Mouse (Mus musculus): ENCODE data around the gene Tmem190. TPM values are rescaled to one million over a fixed set of nuclear protein-coding genes. Genes with fewer than 3 reads are reported as not detected.

Tmem190 gene
- total and polyA plus RNA-seq, 2 experiments from 2014 or later = not detected

DNA sequence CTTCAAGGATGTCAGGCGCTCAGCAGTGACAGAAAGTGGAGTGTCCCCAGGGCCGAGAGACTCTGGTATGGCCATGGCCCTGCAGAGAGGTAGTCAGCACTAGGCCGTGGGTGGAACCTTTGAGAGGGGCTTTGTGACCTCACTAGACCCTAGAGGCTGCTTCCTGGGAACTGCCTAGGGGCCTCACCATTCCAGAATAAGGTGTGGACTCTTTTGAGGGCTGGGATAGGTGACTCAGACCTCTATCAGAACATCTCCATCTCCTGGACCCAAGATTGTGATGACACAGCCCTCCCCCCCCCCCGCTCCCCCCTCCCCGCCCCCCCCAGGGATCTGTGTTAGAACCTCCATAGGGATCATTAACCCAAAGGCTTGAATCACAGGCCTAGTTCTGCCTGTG lies 11.5 kb upstream of the Tmem190 start, which contains the start of gene Fam71e2:
TSS of gene Fam71e2 (minus strand) at position 101 of the 400 bp plus-strand sequence.
- TF ChIP-seq CTCF (IDR thresholded peaks at IDR 0.05; ENCODE audit: low read depth) = no peak
- Histone ChIP-seq H3K27ac (no peak within 1 kb of the TSS), H3K9ac (replicated peaks; ENCODE audit: low read length) (no peak within 1 kb of the TSS), H3K36me3 (ENCODE audit: insufficient read depth, low read length) (no peaks in the 10 kb centered on the region), H3K4me3 (ENCODE audit: low read length) (no peak within 1 kb of the TSS), H3K4me1 (ENCODE audit: insufficient read depth, low read length) (no peaks in the 10 kb centered on the region), H3K9me3 (ENCODE audit: low read length) (no peaks in the 10 kb centered on the region), H3K27me3 (ENCODE audit: insufficient read depth, low read length) (peaks cover 12% of the 10 kb centered on the region), H3K4me2 (ENCODE audit: low read depth, low read length) (no peak within 1 kb of the TSS)
- WGBS = 79% methylated on average over 3 of the region's 5 CpGs
- no peak for ATAC-seq
- DNase-seq (ENCODE audit: low spot score) = no peak

DNA sequence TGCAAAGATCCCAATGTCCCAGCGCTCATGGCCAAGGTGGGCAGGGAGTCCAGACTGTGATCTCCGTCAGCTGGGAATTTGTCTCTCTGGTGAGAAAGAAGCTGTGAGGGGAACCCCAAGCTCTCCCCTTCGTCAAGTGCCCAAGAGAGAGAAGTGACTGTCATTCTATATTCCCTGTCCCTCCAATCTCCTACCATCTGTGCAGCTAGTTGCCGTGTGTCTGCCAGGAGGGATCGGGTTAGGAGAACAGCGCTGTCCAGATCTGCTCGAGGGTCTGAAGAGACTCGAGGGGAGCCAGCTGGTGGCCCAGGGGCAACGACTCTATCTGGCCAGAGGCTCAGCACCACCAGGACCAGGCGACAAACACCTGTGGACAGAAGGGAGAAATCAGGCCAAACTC lies 6.6 kb upstream of the Tmem190 start:
- TF ChIP-seq CTCF (IDR thresholded peaks at IDR 0.05; ENCODE audit: low read depth) = no peak
- no peak overlapping the region for H3K4me2 ChIP-seq (ENCODE audit: low read depth, low read length)
- H3K4me3 ChIP-seq (ENCODE audit: low read length) = no peak overlapping the region
- 55% methylated on average over 10 of the region's 10 CpGs for WGBS
- DNase-seq (ENCODE audit: low spot score) (no peak), ATAC-seq (no peak)
- H3K27me3 ChIP-seq (ENCODE audit: insufficient read depth, low read length) = peaks cover 34% of the 10 kb centered on the region
- no peak overlapping the region for H3K27ac ChIP-seq
- no peaks in the 10 kb centered on the region for H3K36me3 ChIP-seq (ENCODE audit: insufficient read depth, low read length)
- H3K9ac ChIP-seq (replicated peaks; ENCODE audit: low read length) = no peak overlapping the region
- no peaks in the 10 kb centered on the region for H3K9me3 ChIP-seq (ENCODE audit: low read length)
- 0 out of 2 replicates have a peak, but pooled peaks cover 3% of the 10 kb centered on the region for H3K4me1 ChIP-seq (ENCODE audit: insufficient read depth, low read length)

DNA sequence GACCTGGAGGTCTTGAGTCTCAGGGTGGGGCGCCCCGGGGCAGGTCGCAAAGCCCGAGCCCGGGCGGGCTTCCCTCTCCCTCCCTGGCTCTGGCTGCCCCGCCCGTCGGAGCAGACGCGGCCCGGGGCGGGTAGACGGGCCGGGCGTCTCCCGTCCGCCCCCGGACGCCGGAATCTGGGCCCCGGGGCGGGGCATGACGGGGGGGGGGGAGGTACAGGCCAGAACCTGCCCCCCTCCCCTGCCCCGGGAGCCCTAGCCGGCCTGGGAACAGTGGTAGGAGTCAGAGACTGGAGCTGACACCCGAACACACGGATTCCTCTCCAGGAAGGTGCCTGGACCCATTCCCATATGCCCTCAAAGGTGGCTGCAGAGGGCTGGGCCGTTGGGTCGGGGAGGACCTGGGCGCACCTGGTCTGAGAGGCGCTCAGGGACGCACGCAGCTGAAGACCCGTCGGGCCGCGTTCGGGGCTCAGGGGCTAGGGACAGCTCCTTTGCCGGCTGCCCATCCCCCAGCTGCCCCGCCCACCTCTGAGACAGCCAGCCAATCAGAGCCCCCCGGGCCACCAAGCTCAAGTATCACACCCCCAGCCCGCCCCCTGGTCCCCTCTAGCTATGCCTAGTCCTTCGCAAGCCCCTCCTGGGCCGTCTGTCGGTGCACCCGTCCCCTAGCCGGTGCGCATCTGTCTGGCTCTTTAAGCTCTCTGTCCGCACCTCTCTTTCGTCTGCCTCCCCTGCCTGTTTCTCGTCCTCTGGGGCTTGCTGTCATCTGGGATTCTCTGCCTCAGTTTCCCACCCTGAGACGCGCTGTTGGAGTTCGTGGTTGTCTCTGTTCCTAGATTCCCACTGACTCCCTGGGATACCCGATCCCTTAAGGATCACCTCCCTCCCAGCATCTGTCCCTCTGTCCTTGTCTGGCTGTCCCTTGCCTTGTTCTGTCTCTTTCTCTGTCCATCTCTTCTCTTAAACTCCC lies 5.6 kb upstream of the Tmem190 start:
- H3K27me3 ChIP-seq (ENCODE audit: insufficient read depth, low read length) = peaks cover 34% of the 10 kb centered on the region
- peak overlapping the region; percentile 52 for H3K4me2 ChIP-seq (ENCODE audit: low read depth, low read length)
- 1% methylated on average over 39 of the region's 56 CpGs for WGBS
- no peaks in the 10 kb centered on the region for H3K9me3 ChIP-seq (ENCODE audit: low read length)
- peak; percentile 67 for DNase-seq (ENCODE audit: low spot score)
- no peaks in the 10 kb centered on the region for H3K36me3 ChIP-seq (ENCODE audit: insufficient read depth, low read length)
- no peak overlapping the region for H3K27ac ChIP-seq
- TF ChIP-seq CTCF (IDR thresholded peaks at IDR 0.05; ENCODE audit: low read depth) = no peak
- peak overlapping the region; percentile 33; the same call in 1 of the 2 replicates for H3K9ac ChIP-seq (replicated peaks; ENCODE audit: low read length)
- peak overlapping the region; percentile 33 for H3K4me3 ChIP-seq (ENCODE audit: low read length)
- peak; percentile 75 for ATAC-seq
- H3K4me1 ChIP-seq (ENCODE audit: insufficient read depth, low read length) = 0 out of 2 replicates have a peak, but pooled peaks cover 3% of the 10 kb centered on the region

DNA sequence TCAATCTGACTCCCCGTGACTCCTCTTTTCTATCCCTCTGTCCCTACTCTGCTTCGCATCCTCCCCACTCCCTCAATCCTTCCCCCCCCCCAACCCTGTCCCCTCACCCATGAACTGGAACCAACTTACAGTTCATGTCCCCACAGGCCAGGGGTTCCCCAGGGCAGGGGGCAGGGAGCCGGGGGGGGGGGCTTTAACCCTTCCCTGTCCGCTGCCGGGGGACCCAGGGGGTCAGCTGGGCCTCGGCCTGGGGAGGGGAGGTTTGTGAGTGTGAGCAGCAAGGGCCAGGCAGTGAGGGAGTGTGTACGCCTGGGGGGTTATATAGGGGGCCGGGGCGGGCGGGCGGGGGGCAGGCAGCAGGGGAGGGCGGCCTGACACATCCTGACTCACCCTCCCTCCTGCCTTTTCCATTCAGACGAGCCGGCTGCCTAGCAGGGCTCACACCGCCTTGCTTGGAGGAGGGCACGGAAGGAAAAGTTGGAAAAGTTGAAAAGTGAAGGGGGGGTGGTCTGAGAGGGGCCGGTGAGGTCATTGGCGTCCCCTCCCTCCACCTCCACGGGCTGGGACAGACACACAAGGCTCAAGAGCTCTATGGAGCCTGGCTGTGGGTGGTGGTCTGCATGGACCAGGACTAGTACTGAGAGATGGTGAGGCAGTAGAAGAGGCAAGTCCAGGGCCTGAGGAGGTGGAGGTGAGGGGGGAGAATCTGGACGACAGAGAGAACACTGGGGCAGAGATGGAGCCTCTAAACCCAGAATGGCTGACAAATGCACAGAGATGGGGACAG lies 4.7 kb upstream of the Tmem190 start:
- no peak overlapping the region for H3K4me2 ChIP-seq (ENCODE audit: low read depth, low read length)
- TF ChIP-seq CTCF (IDR thresholded peaks at IDR 0.05; ENCODE audit: low read depth) = no peak
- no peaks in the 10 kb centered on the region for H3K9me3 ChIP-seq (ENCODE audit: low read length)
- WGBS = 5% methylated on average over 19 of the region's 20 CpGs
- no peak for ATAC-seq
- H3K27ac ChIP-seq = no peak overlapping the region
- H3K4me1 ChIP-seq (ENCODE audit: insufficient read depth, low read length) = 0 out of 2 replicates have a peak, but pooled peaks cover 3% of the 10 kb centered on the region
- no peak for DNase-seq (ENCODE audit: low spot score)
- H3K27me3 ChIP-seq (ENCODE audit: insufficient read depth, low read length) = peaks cover 34% of the 10 kb centered on the region
- H3K4me3 ChIP-seq (ENCODE audit: low read length) = no peak overlapping the region
- H3K9ac ChIP-seq (replicated peaks; ENCODE audit: low read length) = no peak overlapping the region
- H3K36me3 ChIP-seq (ENCODE audit: insufficient read depth, low read length) = no peaks in the 10 kb centered on the region

DNA sequence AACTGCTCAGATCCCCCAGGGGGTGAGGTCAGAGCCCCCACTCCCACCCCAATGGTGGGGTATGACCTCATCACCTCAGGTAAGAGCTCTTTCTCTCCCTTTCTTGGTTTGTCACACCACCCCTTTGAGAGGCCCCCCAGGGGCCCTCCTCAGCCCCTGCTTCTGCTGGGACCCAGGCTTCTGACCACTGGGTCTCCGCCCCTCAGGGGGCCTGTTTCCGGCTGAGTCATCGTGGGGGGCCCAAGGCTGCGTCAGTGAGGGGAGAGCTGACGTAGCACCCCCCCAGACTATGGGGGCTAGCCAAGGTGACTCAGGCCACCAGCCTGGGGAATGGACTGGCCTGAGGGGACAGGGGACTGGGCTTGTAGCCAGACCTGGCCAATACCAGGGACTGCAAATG lies 2.8 kb upstream of the Tmem190 start:
- WGBS = 33% methylated on average over 5 of the region's 5 CpGs
- H3K9ac ChIP-seq (replicated peaks; ENCODE audit: low read length) = no peak overlapping the region
- no peak overlapping the region for H3K4me2 ChIP-seq (ENCODE audit: low read depth, low read length)
- H3K9me3 ChIP-seq (ENCODE audit: low read length) = no peaks in the 10 kb centered on the region
- H3K27me3 ChIP-seq (ENCODE audit: insufficient read depth, low read length) = peaks cover 34% of the 10 kb centered on the region
- H3K4me1 ChIP-seq (ENCODE audit: insufficient read depth, low read length) = 0 out of 2 replicates have a peak, but pooled peaks cover 3% of the 10 kb centered on the region
- no peak for TF ChIP-seq CTCF (IDR thresholded peaks at IDR 0.05; ENCODE audit: low read depth)
- H3K4me3 ChIP-seq (ENCODE audit: low read length) = no peak overlapping the region
- no peak for ATAC-seq
- no peak for DNase-seq (ENCODE audit: low spot score)
- no peaks in the 10 kb centered on the region for H3K36me3 ChIP-seq (ENCODE audit: insufficient read depth, low read length)
- no peak overlapping the region for H3K27ac ChIP-seq

DNA sequence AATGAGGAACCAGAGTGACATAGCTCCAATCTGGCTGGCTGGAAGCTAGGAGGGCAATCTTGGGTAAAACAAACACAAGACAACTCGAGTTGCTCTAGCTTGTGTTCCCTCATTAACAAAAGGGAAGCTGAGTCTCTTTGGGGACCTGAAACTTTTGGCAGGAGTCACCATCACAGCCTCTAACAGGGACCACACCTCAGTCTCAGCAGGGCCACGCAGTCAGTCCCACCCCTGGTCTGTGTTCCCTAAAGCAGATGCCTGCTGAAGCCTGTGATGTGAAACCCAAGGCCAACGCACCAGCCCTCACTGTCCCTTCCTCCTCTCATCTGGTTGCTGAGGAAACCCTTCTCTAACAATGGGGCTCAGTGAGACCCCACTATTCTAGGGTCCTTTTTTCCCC lies 607 bp upstream of the Tmem190 start:
- Histone ChIP-seq H3K27me3 (ENCODE audit: insufficient read depth, low read length) (peaks cover 15% of the 10 kb centered on the region; the same call in 1 of the 2 replicates), H3K4me2 (ENCODE audit: low read depth, low read length) (no peak overlapping the region), H3K4me3 (ENCODE audit: low read length) (no peak overlapping the region), H3K9me3 (ENCODE audit: low read length) (no peaks in the 10 kb centered on the region), H3K36me3 (ENCODE audit: insufficient read depth, low read length) (no peaks in the 10 kb centered on the region), H3K27ac (no peak overlapping the region), H3K9ac (replicated peaks; ENCODE audit: low read length) (no peak overlapping the region), H3K4me1 (ENCODE audit: insufficient read depth, low read length) (0 out of 2 replicates have a peak, but pooled peaks cover 1% of the 10 kb centered on the region)
- no peak for TF ChIP-seq CTCF (IDR thresholded peaks at IDR 0.05; ENCODE audit: low read depth)
- DNase-seq (ENCODE audit: low spot score) (no peak), ATAC-seq (no peak)
- WGBS = 57% methylated on average over 3 of the region's 3 CpGs

All from hindbrain, postnatal 0 days (tissue).